Mouse (Mus musculus) CD8-positive naive resting alpha-beta T cell, adult 2 months (primary cell): ENCODE results near the gene Rps6ka5.

ENCODE experiments used
- DNase-seq, 2 experiments: peaks; one replicate each; pipeline ENCODE4 v3.0.0; 2022; ENCODE audit warnings: low read depth in 2 of 2, low spot score in 2 of 2

The Rps6ka5 gene

DNA sequence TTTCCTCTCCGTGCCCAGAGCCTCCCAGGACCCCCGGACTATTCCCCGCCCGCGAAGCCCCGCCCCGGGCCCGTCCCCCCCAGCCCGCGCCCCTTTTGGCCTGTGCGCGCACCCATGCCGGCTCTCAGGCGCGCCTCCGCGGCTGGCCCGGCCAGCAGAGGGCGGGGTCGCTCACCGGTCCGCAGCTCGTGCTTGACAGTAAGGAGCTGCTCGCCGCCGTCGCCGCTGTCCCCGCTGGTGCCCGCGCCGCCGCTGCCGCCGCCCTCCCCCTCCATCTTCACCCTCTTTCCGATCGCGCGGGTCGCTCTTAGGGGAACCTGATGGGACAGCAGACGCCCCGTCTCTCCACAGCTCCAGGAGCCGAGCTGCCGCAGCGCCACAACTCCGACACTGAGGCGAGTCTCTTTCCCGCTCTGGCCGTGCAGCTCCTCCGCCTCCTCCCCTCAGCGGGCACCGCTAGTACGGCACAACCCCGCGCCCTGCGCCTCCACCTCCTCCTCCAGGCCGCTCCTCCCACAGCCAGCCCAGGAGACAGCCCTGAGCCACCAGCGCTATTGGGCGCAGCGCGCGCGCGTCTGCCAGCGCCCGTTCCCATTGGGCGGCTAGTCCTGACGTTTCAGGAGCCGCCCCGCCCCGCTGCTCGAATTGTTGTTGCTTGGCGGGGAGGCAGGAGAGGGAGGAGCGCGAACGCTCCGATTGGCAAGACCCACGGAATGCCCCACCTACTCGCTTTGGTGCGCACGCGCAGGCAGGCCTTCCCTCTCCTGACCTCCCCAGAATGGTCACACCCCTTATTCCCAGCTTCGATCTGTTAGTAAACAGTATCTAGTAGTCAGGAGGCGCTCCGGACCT is 2.0 kb downstream of the Rps6ka5 start:
- DNase-seq, result peak; percentile 98 to 99

DNA sequence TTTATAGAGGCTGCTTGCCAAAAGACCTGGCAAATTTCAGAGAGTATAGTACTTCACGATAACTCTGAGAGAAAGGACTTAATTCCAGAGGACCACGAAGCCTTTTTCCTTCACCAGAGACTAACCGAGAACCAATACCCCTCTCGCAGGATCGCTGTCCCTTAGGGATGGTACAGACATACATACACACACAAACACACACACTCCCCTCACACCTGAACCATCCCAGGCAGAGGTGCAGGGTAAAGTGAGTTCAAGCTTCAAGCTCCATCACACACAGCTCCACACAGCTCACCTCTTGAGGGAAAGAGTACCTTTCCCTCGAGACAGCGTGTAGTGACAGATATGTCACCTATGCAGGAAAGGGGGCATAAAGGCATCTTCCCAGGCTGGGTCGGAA is 2.6 kb downstream of the Rps6ka5 start:
- peak; percentile 13 to 19 for DNase-seq

DNA sequence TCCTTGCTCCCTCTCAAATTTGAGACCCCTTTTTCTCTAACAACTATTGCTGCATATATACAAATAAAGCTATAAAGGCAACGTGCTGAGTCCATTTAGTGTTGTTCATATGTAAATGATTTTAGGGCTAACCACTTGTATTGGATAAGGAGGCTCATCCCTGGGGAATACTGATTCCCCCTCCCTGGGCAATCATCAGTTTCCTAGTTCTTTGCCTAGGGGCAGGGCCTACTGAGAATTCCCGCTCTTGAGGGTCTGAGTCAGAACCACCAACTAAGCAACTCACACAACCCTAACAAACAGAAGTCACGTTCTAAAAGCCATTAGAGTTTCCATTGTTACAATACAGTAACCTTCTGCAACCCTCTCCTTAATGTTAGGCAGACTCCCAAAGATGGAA is 6.0 kb downstream of the Rps6ka5 start:
- DNase-seq, result no peak

DNA sequence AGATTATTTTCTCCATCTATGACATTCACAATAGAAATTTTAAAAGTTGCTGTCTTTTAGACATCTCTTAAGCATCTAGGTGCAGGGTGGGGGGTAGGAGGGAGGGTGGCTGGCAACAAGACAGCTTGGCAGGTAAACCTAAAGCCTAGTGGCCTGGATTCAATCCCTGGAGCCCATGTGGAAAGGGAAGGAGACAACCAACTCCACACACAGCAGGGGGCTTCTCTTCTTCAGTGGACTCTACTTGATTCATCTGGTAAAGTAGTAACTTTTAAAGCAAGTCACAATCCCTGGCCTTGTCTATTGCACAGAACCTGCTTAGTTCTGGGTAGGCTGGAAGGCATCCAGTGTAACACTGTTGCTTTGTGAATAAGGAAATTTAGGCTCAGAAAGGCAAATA is 9.3 kb downstream of the Rps6ka5 start:
- no peak for DNase-seq

DNA sequence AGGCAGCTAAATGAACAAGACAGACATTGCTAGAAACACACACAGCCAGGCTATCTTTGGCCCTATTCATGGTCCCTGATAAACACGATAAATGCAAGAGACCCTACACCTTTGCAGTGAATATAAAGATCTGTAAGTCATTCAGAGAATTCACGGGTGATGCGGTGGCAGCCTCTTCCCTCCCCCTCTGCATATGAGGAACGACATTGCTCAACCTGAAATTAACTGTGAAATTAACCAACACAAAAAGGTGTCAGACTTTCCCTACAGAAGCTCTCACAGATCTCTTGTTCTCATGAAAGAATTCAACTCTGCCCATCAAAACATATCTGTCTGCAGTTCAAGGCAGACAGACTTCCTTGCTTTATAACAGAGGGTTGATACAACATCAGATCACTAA is 9.8 kb downstream of the Rps6ka5 start:
- DNase-seq, result no peak

DNA sequence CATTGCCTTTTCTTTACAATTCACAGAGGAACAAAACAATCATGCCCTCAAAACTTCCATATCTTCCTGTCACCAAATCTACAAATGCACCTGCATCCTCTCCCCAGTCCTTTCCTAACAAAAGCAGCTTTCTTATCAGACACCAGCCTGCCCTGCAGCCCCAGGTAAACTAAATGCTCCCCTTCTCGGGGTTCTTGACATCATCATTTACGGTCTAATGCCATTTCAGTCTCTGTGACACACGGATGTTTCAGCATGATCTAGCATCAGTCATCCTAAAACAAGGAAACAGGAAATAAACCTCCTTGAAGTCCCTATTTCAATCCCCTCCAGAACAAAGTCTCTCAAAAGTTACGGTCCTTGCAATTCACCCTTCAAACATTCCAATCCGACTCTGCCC is 15.0 kb downstream of the Rps6ka5 start:
- DNase-seq, result no peak

DNA sequence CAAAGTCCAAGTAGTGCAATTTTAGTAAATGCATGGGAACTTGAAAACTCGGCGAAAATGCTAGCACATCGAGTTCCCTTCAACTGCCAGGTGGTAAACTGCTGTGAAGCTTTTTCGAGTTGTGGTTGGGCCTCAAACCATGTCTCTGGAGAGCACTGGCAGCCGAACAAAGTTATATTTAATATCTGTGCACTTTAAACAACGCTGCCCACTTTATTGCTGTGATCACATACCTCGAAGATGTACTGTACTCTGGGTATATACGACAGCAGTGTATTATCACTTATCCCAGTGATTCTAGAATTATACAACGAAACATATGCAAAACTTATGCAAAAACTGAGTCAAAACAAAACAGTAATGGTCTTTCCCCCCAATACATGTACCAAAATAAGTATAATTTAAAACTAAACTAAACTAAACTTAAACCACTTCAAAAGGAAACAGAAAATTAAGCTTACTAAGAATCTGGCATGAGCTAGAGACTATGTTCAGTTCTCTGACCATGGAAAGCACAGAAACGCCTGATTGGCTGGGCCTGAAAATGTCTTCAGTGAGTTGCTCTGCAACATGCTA is 15.6 kb downstream of the Rps6ka5 start:
- DNase-seq, result no peak

DNA sequence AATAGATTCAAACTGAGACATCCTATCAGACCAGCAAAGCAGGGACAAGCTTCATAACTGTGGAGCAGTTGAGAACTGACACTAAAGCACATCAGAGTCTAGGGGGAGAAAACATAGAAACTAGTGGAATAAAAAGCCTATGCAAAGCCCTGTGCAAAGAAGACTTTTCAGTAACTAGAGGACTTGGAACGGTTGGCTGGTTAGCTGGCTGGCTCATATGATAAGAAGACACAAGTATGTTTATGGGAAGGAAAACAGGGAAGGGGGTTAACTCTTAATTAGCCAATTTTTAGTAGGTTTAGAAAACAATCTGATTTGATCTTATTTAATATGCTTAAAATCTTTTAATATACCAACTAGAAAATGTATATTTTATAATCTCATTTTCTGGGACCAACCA is 16.4 kb downstream of the Rps6ka5 start:
- DNase-seq, result no peak

DNA sequence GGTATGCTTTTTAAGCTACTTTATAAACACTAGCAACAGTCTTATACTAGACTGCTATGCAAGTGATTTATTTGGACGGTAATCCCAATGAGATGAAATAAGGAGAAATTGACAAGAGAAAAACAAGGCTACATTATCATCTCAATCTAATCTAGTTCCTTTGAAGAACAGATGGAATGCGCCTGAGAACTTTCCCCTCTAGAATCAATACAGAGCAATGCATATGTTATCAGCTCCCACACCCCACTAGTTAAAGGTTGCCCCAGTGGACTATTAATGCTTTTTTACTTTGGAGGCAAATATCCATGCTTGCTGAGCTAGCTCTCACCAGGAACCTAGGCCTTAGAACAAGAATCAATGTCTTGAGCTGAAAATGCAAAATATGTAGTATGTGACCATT is 19.5 kb downstream of the Rps6ka5 start:
- DNase-seq, result no peak

DNA sequence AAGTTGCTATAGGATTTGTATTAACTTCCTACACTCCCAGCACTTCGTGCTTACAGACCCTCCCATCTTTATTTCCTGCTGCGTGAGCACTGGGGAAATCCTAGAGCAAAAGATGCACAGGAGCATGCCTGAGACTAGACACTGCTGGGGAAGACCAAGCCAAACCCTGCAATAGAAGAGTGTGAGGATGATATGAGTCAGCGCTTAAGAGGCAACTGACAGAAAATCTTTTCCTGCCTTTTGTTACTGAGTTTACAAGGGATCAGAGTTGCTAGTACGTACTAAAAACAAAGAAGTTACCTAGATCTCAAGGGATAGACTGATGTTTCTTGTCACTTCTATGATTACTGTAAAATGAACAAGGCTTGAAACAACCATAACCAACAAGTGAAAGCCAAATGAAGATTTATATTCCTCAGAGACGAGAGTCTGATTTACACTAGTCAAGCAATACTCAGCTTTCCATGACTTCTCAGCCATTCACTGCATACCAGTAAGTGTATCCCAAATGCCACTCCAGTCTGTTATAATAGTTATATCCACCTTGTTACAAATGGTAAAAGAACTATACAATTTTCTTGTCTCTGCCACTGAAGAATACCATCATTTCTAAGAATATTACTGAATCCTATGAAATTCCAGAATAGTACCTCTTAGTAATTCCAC is 21.6 kb downstream of the Rps6ka5 start:
- DNase-seq, result no peak

DNA sequence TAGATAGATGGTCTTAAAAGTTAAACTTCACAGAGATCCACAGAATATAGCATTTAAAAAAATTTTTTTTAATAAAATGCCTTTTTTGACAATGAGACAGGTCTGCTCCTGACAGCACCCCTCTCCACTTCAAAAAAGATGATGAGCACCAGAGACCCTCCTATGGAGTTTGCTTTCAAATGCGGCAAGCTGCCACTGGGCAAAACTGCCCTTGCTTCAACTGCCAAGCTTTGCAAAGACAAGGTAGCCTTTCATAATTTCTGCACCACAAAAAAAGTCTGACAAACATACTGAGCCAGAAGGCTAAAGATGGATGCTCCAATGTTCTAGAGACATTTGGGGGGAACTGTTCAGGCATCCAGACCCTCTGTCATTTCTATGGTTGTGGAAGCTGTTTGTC is 28.8 kb downstream of the Rps6ka5 start:
- DNase-seq, result no peak

DNA sequence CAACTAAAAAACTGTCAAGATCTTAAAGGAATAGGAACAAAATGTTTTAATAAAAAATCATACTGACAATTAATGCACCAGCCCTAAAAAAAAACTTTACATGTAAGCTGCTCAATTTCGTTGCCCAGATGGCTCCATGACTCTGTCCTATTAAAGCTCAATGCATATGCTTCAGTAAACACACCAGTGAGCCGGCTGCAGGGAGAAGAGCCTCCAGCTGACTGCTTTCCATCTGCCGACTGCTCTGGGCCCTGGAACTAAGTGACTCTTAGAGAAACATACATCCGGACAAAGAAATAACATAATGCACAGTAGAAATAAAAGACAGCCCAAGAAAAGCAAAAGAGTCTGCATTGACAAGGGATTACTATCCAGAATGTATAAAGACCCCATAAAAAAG is 30.2 kb downstream of the Rps6ka5 start:
- DNase-seq, result no peak

DNA sequence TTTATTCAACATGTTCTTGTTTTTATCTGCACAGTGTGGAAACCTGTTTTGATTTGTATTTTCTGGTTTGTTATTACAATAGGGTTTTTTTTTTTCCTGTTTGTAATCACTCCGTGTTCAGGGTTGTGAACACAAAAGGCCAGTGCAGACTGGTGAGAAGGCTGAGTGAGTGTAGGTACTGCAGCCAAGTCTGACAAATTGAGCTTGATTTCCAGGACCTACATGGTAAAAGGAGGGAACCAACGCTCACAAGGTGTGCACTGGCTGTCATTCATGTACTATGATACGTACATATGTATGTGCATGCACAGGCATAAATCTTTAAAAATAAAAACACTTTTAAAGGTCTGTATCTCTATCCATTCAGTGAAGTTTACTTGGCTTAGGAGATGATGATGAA is 31.5 kb downstream of the Rps6ka5 start:
- DNase-seq, result no peak

DNA sequence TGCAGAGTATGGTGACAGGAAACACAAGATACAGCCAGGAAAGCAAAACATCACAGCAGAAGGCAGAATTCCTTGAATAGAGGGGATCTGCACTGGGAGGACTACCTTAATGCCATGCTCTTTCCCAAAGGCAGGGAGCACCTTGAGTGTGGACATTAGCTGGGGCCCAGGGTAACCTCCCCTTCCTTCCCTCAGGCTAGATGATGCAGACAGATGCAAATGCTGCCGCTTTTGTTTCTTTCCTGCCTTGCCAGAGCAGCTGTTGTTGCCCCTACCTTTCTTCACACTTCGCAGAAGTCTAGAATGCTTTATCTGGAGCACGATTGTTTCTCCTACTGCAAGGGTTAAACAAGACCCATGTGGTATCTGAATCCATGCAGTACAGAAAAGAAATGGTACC is 34.6 kb downstream of the Rps6ka5 start:
- no peak for DNase-seq

DNA sequence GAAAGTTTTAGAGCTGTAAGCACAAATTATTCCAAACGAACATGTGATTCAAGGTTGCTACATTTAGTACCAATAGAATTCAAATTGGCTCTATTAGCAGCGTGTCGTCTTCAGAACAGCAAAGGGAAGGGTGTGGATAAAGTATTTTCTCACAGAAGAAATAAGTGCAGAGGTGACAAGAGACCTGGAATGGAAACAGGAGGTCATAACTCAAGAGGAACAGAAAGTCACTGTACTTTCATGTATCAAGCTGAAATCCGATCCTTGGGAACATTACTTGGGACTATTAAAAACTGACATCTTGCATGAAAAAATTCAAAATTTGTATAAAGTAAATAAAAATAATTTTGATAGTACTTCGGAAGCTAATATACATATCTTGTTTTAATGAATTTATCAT is 36.3 kb downstream of the Rps6ka5 start:
- no peak for DNase-seq

DNA sequence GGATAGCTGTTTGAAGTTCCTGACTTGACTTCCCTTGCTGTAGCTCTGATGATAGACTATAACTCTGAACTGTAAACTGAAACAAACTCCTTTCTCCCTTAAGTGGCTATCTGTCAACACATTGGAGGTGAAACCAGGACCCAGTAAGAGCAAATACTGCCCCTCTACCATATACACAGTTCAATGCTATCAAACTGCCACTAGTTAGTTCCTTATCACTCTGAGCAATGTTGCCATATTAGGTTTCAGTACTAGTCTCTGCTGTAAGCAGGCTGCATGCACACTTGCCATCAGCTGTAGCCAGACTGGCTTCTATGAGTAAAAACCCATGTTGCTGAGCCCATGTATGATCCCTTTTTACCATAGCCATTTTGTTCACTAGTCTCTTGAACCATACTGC is 38.6 kb downstream of the Rps6ka5 start:
- no peak for DNase-seq

DNA sequence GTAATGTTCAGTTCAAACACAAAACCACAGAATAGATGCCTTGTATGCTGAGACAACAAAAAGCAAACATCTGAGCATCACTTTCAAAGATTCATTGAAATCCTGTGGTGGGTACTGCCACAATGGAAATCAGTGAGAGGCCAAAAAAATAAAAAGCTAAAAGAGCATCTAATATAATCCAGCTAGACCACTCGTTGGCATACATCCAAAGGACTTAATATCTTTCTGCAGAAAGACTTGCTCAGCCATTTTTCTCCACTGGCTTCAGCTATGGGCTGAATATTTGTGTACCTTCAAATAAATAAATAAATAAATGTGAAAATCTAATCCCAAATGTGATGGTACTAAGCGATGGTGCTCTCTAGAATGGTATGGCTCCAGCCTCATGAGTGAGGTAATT is 39.8 kb downstream of the Rps6ka5 start:
- no peak for DNase-seq

DNA sequence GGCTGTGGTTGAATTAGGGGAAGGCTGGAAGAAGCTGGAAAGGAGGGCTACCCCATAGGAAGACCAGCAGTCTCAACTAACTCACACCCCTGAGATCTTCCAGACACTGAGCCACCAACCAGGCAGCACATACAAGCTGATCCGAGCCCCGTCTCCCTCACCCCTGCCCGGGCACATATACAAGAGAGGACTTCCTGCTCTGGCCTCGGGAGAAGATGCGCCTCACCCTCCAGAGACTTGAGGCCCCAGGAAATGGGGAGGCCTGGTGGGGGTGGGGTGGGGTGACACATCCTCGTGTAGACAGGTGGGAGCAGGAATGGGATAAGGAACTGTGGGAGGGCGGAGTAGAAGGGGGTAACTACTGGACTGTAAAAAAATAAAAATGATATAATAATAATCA is 45.0 kb downstream of the Rps6ka5 start:
- peak in 1 of 2 experiments; percentile 7 for DNase-seq

DNA sequence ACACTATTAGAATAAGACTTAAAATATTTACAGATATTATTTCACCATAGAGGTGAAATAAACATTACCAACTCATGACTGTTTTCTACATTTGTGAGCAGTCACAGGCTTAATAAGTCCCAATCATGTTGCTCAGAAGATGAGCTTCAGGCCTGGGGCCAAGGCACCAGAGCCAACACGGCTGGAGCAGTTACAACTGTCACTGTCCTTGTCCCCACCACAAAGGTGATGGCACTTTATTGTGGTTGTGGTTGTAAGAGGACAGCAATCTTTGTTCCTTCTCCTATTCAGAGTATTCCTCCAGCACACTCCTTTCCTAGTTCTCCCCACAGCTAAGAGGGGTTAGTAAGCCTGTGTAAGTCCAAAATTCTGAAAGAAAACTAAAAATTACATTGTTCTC is 45.5 kb downstream of the Rps6ka5 start:
- no peak for DNase-seq

DNA sequence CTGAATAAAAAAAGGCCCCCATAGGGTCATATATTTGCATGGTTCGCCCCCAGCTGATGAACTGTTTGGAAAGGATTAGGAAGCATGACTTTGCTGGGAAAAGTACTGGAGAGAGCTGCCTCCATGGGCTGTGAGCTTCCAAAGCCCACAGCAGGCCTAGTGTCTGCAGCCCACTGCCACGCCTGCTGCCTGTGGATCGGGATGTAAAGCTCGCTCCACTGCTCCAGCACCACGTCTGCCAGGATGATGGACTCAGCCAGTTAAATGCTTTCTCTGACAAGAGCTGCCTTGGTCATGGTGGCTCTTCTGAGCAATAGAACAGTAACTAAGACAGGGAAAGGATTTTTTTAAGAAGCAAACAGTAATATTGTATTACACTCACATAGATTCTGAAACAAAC is 46.1 kb downstream of the Rps6ka5 start:
- DNase-seq, result no peak

DNA sequence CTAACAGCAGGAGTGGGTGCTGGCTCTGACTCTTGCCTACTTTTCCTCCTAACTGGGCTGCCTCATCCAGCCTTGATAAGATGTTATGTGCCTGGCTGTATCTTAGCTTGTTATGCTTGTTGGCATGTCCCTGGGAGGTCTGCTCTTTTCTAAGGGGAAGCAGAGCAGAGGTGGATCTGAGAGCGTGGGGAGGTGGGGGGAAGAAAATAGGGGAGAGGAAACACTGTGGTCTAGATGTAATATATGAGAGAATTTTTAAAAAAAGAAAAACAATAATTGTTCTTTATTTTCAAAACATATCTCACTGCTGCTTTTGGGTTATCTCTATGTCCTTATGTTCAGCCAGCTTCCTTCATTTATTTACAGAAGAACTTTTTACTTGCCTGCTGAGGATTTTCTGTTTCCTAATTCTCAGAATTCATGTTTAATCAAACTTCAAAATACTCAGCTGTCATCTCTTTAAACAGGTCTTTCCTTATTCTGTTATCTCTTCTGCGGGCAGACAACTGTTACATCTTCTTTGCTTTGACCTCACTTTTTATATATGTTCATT is 56.1 kb downstream of the Rps6ka5 start:
- DNase-seq, result no peak

DNA sequence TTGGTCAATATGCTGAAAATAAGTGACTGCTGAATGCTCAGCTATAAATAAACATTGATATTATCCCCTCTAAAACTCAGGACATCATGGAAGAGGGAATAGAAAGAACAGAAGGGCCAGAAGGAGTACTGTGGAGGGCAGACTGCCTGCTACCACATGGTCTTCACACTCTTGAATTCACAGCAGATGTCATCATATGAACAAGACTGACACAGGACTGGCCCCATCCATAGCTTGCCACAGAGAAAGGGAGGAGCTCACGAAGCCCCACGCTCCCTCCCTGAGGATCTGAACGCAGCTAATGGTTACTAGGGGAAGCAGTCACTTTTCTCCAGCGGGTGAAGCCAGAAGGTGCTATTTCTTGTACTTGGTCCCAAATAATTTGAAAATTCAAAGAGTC is 61.5 kb downstream of the Rps6ka5 start:
- no peak for DNase-seq
